Mouse (Mus musculus) kidney, embryonic 15.5 days (tissue): ENCODE measurements around the gene Pgm2l1. TPM values are rescaled to one million over a fixed set of nuclear protein-coding genes. Genes with fewer than 3 reads are reported as not detected.

Experiments used
- ATAC-seq: fragments of 200-750 bp; cut with Nextera tagmentation; replicated peaks from 2 replicates; pipeline ENCODE4 v1.8.0; 2017; ENCODE audit warnings: moderate TSS enrichment; ENCODE audit not compliant: low FRiP score
- H3K27ac ChIP-seq: fragments of 300-500 bp; sonication (generic); 2 replicates; pipeline ENCODE4 v1.5.1; 2015; ENCODE audit warnings: mild to moderate bottlenecking, inconsistent platforms
- H3K27me3 ChIP-seq: fragments of 300-500 bp; sonication (generic); 2 replicates; pipeline ENCODE4 v1.6.1; 2015; ENCODE audit warnings: inconsistent platforms
- H3K36me3 ChIP-seq: fragments of 300-500 bp; sonication (generic); 2 replicates; pipeline ENCODE4 v1.6.1; 2015; ENCODE audit warnings: inconsistent platforms
- H3K4me1 ChIP-seq: fragments of 300-500 bp; sonication (generic); 2 replicates; pipeline ENCODE4 v1.6.1; 2015; ENCODE audit warnings: inconsistent platforms
- H3K4me2 ChIP-seq: fragments of 300-500 bp; sonication (generic); 2 replicates; pipeline ENCODE4 v1.6.1; 2015; ENCODE audit warnings: moderate library complexity, mild to moderate bottlenecking, inconsistent platforms
- H3K4me3 ChIP-seq: fragments of 300-500 bp; sonication (generic); replicated peaks from 2 replicates; pipeline ENCODE4 v1.5.1; 2015; ENCODE audit warnings: mild to moderate bottlenecking, inconsistent platforms
- H3K9ac ChIP-seq: fragments of 300-500 bp; sonication (generic); 2 replicates; pipeline ENCODE4 v1.6.1; 2015; ENCODE audit warnings: mild to moderate bottlenecking, inconsistent platforms
- H3K9me3 ChIP-seq: fragments of 300-500 bp; sonication (generic); replicated peaks from 2 replicates; pipeline ENCODE4 v1.6.1; 2016; ENCODE audit warnings: inconsistent platforms
- WGBS: fragments of 180-500 bp; shearing (Covaris S2); methylation state at CpG from one replicate; pipeline ENCODE4 v1.1.7; 2015; ENCODE audit warnings: mixed read lengths; 5-methylcytosine and 5-hydroxymethylcytosine counted together
- polyA plus RNA-seq: library from polyadenylated mRNA; unstranded; fragments of >200 nt; fragmentation: Nextera tagmentation; extraction: Ambion mirVana; gene quantifications from 2 replicates; pipeline ENCODE4 v1.2.1, GENCODE M21; 2015

Gene Pgm2l1
- polyA plus RNA-seq, 1 experiment from 2014 or later, result 3.8 TPM

DNA sequence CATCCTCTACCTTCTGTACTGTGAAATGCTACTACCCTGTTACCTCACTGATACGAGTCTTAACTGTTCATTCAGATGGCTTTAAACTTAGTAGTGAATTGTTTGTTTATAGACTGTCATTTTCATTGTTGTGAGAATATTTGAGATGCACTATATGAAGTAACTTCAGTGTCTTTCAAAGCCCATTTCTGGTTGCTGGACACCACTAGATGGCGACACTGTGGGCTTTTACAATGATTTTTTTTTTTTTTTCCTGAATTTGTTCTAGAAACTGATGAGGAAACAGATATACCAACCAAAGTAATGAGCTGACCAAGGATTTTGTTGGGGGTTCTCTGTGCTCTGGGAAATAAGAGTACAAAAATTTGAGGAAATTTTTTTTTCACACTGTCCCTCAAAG lies 49.2 kb downstream of the Pgm2l1 start:
- Histone ChIP-seq H3K4me3 (no peak overlapping the region), H3K27me3 (no peaks in the 10 kb centered on the region), H3K4me2 (no peak overlapping the region), H3K36me3 (0 out of 2 replicates have a peak, but pooled peaks cover 11% of the 10 kb centered on the region), H3K9me3 (no peaks in the 10 kb centered on the region), H3K4me1 (no peaks in the 10 kb centered on the region), H3K9ac (no peak overlapping the region), H3K27ac (no peak overlapping the region)
- 48% methylated on average over 2 of the region's 2 CpGs for WGBS
- ATAC-seq, result no peak

DNA sequence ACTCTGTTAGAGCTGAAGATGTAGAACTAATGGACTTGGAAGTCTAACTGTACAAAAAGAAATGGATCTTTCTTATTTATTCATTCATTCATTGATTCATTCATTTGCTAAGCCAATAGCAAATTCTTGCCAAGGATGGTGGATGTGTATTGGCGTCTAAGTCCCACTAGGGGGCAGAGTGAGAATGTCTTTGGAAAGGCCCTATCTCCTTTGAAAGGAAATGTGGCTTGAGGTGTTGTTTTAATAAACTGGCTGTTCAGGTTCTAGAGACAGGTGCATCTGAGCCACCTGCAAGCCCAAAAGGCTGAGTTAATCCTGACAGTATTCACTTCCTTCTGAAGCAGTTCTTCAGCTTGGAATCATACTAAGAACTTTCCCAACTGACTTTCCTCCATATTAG lies 52.6 kb downstream of the Pgm2l1 start:
- H3K27ac ChIP-seq, result no peak overlapping the region
- ATAC-seq, result no peak
- peaks cover 2% of the 10 kb centered on the region; the same call in 1 of the 2 replicates for H3K4me1 ChIP-seq
- H3K36me3 ChIP-seq, result 0 out of 2 replicates have a peak, but pooled peaks cover 1% of the 10 kb centered on the region
- H3K9me3 ChIP-seq, result no peaks in the 10 kb centered on the region
- H3K9ac ChIP-seq, result no peak overlapping the region
- H3K27me3 ChIP-seq, result peaks cover 11% of the 10 kb centered on the region
- no peak overlapping the region for H3K4me2 ChIP-seq
- H3K4me3 ChIP-seq, result no peak overlapping the region
- WGBS, result 0% methylated on average over 1 of the region's 1 CpGs

DNA sequence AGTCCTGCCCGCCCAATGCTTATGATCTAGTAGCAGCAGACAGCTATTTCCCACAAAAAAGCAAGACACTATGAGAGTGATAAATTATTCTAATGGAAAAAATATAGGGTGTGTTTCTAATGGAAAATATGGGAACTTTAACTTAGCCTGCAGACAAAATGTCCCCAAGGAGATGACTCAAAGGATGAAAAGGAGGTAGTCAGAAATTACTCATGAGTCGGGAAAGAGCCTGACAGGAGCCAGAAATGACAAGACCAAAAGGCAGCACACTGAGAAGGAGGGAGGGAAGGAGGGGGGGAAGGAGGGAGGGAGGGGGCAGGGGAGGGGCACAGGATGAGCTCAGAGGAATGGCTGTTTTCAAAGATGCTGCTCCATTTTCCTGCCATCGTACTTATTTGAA lies 54.4 kb downstream of the Pgm2l1 start:
- H3K4me3 ChIP-seq, result no peak overlapping the region
- no peaks in the 10 kb centered on the region for H3K36me3 ChIP-seq
- peaks cover 13% of the 10 kb centered on the region; the same call in 1 of the 2 replicates for H3K4me1 ChIP-seq
- ATAC-seq, result no peak
- no peak overlapping the region for H3K9ac ChIP-seq
- no peak overlapping the region for H3K27ac ChIP-seq
- H3K9me3 ChIP-seq, result no peaks in the 10 kb centered on the region
- 37% methylated on average over 3 of the region's 3 CpGs for WGBS
- peaks cover 19% of the 10 kb centered on the region for H3K27me3 ChIP-seq
- H3K4me2 ChIP-seq, result no peak overlapping the region

DNA sequence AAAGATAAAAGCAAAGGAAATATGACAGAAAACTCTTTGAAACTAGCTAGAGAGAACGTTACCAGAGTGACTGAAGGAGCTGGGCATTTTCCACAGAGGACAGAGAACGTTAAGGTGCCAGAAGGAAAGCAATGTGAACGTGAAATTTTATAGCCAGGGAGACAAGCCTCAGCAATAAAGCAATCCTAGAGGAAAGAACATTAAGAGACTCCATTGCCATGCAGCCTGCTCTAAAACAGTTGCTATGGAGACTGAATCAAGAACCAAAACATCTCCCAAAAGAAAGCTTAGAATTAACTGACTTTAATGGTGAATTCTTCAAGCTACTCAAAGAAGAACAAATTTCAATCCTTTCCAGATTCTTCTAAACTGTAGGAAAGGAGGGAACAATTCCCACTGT lies 56.1 kb downstream of the Pgm2l1 start:
- no peaks in the 10 kb centered on the region for H3K36me3 ChIP-seq
- no peak overlapping the region for H3K27ac ChIP-seq
- H3K9ac ChIP-seq, result no peak overlapping the region
- ATAC-seq, result no peak
- H3K27me3 ChIP-seq, result peaks cover 19% of the 10 kb centered on the region
- WGBS, result 16% methylated on average over 3 of the region's 3 CpGs
- no peak overlapping the region for H3K4me3 ChIP-seq
- no peak overlapping the region for H3K4me2 ChIP-seq
- peaks cover 25% of the 10 kb centered on the region for H3K4me1 ChIP-seq
- no peaks in the 10 kb centered on the region for H3K9me3 ChIP-seq

DNA sequence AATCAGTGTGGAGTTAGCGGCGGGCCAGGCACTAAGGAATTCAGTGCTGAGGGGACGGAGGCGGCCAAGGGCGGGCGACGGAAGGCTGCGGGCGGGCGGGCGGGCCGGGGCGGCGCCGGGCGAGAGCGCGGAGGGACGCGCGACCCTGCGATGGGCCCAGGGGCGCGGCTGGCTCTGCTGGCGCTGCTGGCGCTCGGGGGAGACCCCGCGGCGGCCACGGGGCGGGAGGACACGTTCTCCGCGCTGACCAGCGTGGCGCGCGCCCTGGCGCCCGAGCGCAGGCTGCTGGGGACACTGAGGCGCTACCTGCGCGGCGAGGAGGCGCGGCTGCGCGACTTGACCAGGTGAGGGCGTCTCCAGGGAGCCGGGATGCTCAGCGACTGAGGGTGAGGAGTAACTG lies 58.2 kb downstream of the Pgm2l1 start, which contains the start of gene P4ha3:
Gene P4ha3 (plus strand): TSS at position 138 of the 400 bp plus-strand sequence.
- no peaks in the 10 kb centered on the region for H3K9me3 ChIP-seq
- H3K36me3 ChIP-seq, result no peaks in the 10 kb centered on the region
- peaks cover 19% of the 10 kb centered on the region for H3K27me3 ChIP-seq
- peak within 1 kb of the TSS; percentile 94 for H3K4me2 ChIP-seq
- H3K4me3 ChIP-seq, result peak within 1 kb of the TSS; percentile 61
- H3K9ac ChIP-seq, result peak within 1 kb of the TSS; percentile 61
- WGBS, result under 1% methylated on average over 52 of the region's 53 CpGs
- 0 out of 2 replicates have a peak within 1 kb of the TSS, but pooled peaks have one; percentile 22 for H3K27ac ChIP-seq
- peaks cover 36% of the 10 kb centered on the region for H3K4me1 ChIP-seq
- ATAC-seq, result peak; percentile 47; the same call in 1 of the 2 replicates

DNA sequence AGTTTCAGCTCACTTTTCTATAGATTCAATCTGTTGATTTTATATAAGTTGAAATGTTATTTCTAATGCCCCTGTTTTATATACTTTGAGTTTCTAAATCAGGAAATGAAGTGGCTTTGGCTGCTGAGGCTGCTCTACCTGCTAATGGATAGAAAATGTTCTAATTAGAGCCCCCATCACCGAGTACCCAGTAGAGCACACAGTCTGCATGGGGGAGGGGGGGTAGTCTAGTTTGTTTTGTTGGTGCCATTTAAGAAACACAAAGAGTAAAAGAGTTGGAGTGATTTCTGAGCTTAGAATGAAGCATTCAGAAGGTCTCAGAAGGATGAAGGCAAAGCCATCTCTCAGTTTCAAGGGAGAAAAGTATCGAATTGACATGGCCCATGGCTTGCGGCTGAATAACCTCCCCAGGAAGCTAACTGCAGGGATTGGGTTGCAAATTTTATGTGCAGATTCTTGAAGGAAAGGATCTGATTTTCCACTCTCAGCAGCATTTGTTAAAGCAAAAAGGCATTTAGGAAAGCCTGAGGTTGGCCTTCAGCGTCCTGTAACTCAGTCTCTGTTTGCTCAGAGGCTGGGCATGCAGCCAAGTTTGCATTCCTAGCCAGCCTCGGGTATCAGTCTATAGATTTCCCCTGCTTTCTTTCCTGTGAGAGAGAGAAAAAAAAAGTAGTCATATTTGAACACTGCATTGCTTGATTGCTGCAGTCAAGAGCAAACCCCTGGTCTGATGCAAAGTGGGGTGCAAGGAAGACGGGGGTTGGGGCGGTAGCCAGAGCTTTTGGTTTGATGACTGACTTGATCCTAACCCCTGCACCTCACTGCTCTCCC lies 60.8 kb downstream of the Pgm2l1 start:
- H3K27me3 ChIP-seq, result peaks cover 19% of the 10 kb centered on the region
- no peaks in the 10 kb centered on the region for H3K36me3 ChIP-seq
- peak; percentile 86 for ATAC-seq
- H3K27ac ChIP-seq, result peak overlapping the region; percentile 92
- H3K4me2 ChIP-seq, result peak overlapping the region; percentile 54
- peaks cover 36% of the 10 kb centered on the region for H3K4me1 ChIP-seq
- WGBS, result 5% methylated on average over 7 of the region's 7 CpGs
- no peak overlapping the region for H3K9ac ChIP-seq
- H3K4me3 ChIP-seq, result peak overlapping the region; percentile 16; the same call in 1 of the 2 replicates
- no peaks in the 10 kb centered on the region for H3K9me3 ChIP-seq

DNA sequence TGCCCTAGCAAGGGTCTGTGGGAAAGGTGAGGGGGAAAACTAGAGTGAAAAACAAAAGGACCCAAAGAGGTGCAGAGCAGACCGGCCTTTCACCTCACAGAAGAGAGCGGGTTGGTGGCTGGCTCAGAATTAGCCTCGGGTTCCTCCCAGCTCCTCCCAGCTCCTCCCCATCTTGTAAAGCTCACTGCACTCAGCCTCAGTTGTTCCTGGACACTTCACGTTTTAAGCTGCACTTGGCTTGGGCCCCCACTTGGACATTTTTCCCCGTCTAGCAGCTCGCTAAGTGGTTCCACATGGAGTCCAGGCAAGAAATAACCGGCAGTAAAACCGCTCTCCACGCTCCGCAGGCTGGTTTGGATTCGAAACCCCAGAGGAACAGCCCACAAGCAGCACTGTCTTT lies 61.4 kb downstream of the Pgm2l1 start:
- 16% methylated on average over 11 of the region's 11 CpGs for WGBS
- 0 out of 2 replicates have a peak overlapping the region, but pooled peaks have one; percentile 1 for H3K9ac ChIP-seq

DNA sequence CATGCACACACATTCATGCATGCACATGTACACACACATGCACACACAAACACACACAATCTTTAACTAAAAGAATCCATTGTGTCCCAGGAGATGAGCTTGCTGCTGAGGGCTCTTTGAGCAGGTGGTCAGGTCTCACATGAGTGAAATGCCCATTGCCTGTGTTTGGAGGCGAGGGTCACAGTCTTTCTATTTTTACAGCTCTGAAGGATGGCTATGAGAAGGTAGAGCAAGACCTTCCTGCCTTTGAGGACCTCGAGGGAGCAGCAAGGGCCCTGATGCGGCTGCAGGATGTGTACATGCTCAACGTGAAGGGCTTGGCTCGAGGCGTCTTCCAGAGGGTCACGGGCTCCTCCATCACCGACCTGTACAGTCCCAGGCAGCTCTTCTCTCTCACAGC lies 66.4 kb downstream of the Pgm2l1 start:
- Histone ChIP-seq H3K4me3 (no peak overlapping the region), H3K27me3 (no peaks in the 10 kb centered on the region), H3K9me3 (no peaks in the 10 kb centered on the region), H3K4me2 (no peak overlapping the region), H3K27ac (no peak overlapping the region), H3K9ac (no peak overlapping the region), H3K4me1 (peaks cover 9% of the 10 kb centered on the region), H3K36me3 (no peaks in the 10 kb centered on the region)
- 87% methylated on average over 8 of the region's 8 CpGs for WGBS
- no peak for ATAC-seq

More for the DNA sequence above, 61.4 kb downstream of the Pgm2l1 start:
- Histone ChIP-seq H3K4me3 (peak overlapping the region; percentile 16), H3K27ac (peak overlapping the region; percentile 92), H3K9me3 (no peaks in the 10 kb centered on the region), H3K27me3 (peaks cover 19% of the 10 kb centered on the region), H3K4me2 (peak overlapping the region; percentile 54), H3K4me1 (peaks cover 36% of the 10 kb centered on the region), H3K36me3 (no peaks in the 10 kb centered on the region)
- peak; percentile 77 for ATAC-seq

DNA sequence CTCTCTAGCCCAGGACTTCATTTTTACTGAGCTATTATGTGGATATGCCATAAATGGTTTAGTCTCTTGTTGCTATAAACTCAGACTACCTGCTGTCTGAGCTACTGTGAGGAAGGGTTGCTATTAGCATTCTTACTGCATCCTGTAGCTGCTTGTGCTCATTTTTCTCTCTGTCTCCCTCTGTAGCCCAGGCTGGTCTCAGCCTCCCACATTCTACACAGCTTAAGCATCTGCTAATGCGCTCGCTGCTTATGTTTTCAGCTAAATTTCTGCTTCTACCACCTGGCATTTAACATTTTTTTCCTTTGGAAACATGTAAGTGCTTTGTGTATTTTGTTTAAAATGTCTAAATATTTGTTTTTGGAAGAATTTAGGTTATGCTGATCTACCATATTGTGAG lies 68.6 kb downstream of the Pgm2l1 start:
- WGBS, result 97% methylated on average over 2 of the region's 2 CpGs
- Histone ChIP-seq H3K36me3 (no peaks in the 10 kb centered on the region), H3K4me3 (no peak overlapping the region), H3K9ac (no peak overlapping the region), H3K27ac (no peak overlapping the region), H3K9me3 (no peaks in the 10 kb centered on the region), H3K4me1 (peaks cover 13% of the 10 kb centered on the region), H3K27me3 (no peaks in the 10 kb centered on the region), H3K4me2 (no peak overlapping the region)
- ATAC-seq, result no peak

DNA sequence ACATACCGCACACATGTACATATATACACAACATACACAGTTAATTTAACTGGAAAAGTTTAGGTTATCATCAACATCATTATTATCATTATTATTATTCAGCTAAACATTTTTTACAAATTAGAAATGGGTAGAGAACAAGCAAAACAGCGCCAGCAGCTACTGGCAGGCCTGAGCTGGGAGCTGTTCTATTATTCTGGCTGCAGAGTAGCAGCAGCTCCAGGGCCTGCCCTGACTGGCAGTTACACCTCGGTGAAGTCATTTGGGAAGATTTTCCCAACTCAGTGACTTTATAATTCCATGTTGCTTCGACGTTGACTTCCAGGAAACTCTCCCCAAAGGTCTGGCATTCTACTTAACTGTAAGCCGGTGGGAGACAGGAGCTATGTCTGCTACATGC lies 69.5 kb downstream of the Pgm2l1 start:
- Histone ChIP-seq H3K4me1 (peaks cover 13% of the 10 kb centered on the region), H3K4me2 (no peak overlapping the region)
- WGBS, result 84% methylated on average over 6 of the region's 6 CpGs

DNA sequence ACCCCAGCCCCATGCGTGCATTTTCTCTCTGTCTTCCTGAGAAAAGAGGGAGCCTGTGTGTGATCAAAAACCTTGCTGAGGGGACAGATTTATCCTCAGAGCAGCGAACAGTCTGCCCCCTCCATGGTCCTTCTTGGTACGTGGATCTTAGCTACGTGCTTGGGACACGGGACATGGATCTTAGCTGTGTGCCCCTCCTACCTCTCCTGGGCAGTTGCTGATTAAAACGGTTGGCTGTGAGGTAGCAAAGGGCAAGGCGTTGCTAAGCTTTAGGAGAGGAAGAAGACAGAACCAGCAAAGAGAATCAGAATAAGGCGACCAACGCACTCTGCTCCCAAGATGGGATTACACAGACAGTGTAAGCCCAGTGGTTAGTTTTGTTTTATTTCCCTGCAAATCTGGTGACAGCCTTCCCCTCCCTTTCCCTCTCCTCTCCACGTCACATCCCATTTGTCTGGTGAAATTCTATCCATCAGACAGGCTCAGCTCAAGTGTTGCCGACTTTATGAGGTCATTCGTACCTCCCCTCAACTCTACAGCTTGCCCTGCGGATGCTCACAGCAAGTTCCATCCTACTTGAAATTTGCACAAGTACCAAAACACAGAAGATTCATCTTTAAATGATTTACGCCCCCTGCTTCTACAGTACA lies 71.8 kb downstream of the Pgm2l1 start:
- Histone ChIP-seq H3K27me3 (no peaks in the 10 kb centered on the region), H3K9ac (no peak overlapping the region), H3K9me3 (no peaks in the 10 kb centered on the region), H3K36me3 (no peaks in the 10 kb centered on the region), H3K4me1 (peaks cover 13% of the 10 kb centered on the region), H3K4me2 (peak overlapping the region; percentile 28), H3K27ac (0 out of 2 replicates have a peak overlapping the region, but pooled peaks have one; percentile 9), H3K4me3 (no peak overlapping the region)
- WGBS, result 32% methylated on average over 14 of the region's 14 CpGs
- ATAC-seq, result peak; percentile 87

More for the DNA sequence above, 69.5 kb downstream of the Pgm2l1 start:
- Histone ChIP-seq H3K36me3 (no peaks in the 10 kb centered on the region), H3K27ac (no peak overlapping the region), H3K4me3 (no peak overlapping the region), H3K9me3 (no peaks in the 10 kb centered on the region), H3K9ac (no peak overlapping the region), H3K27me3 (no peaks in the 10 kb centered on the region)
- ATAC-seq, result no peak

DNA sequence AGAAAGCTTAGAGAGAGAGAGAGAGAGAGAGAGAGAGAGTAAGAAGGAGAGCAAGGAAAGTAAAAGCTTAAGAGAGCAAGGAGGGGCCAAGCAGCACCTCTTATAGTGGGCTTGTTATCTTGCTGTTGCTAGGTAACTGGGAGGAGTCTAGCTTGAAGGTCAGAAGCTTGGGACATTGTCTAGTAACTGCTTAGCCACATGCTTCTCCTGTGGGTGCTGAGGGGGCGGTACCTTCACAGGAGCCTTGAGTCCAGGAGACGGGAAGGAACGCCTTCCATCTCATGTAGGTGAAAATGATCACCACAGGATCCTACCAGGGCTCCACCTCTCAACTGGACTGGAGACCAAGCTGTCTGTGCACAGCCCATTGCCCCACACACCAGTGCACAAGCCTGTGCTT lies 74.2 kb downstream of the Pgm2l1 start:
- no peak for ATAC-seq
- 71% methylated on average over 3 of the region's 3 CpGs for WGBS
- no peak overlapping the region for H3K27ac ChIP-seq

More for the DNA sequence above, 74.2 kb downstream of the Pgm2l1 start:
- Histone ChIP-seq H3K4me3 (no peak overlapping the region), H3K4me2 (no peak overlapping the region), H3K36me3 (no peaks in the 10 kb centered on the region), H3K4me1 (peaks cover 13% of the 10 kb centered on the region), H3K9me3 (no peaks in the 10 kb centered on the region), H3K9ac (no peak overlapping the region), H3K27me3 (no peaks in the 10 kb centered on the region)
